ENCODE assay signal across 15 mouse cellular contexts in genomic region chr16:43330206-43330605, GRCm38 (mm10).
"Had no signal": no experiment of that assay in that cellular context is flagged by ENCODE, and none has a peak within 500 bp of the region (broad histone marks: within the 10 kb centered on the region; RNA-seq: fewer than 3 reads in every experiment).

No protein-coding gene starts in this region.

- H3K4me2 ChIP-seq: neural tube, embryonic 15.5 days; stomach, embryonic 15.5 days had no signal

- H3K27me3 ChIP-seq: neural tube, embryonic 15.5 days; stomach, embryonic 15.5 days had no signal

- H3K4me3 ChIP-seq: neural tube, embryonic 15.5 days; stomach, embryonic 15.5 days had no signal

- H3K36me3 ChIP-seq: neural tube, embryonic 15.5 days; stomach, embryonic 15.5 days had no signal

- H3K27ac ChIP-seq: neural tube, embryonic 15.5 days; stomach, embryonic 15.5 days; stomach, postnatal 0 days had no signal

- H3K9me3 ChIP-seq: neural tube, embryonic 15.5 days; stomach, embryonic 15.5 days had no signal

- H3K4me1 ChIP-seq: stomach, embryonic 15.5 days had no signal

- DNase-seq: retina, postnatal 1 day; right cerebral cortex, adult 18-20 months; right cerebral cortex, postnatal 14 days; right cerebral cortex, postnatal 25 days; right cerebral cortex, postnatal 4 days; spleen, adult 18-20 months; thymus, adult 18-20 months; thymus, adult 2 months; thymus, postnatal 14 days; thymus, postnatal 25 days; thymus, postnatal 36 days; thymus, postnatal 4 days had no signal

- H3K9ac ChIP-seq: neural tube, embryonic 15.5 days; stomach, embryonic 15.5 days had no signal
